Mouse (Mus musculus): ENCODE measurements at regions not wholly inside any gene's neighbourhood (a gene's known extent, or its start where the extent isn't known, plus 50 kb on each side); places are given as distances from the start of the nearest gene placed in this dataset.

DNA sequence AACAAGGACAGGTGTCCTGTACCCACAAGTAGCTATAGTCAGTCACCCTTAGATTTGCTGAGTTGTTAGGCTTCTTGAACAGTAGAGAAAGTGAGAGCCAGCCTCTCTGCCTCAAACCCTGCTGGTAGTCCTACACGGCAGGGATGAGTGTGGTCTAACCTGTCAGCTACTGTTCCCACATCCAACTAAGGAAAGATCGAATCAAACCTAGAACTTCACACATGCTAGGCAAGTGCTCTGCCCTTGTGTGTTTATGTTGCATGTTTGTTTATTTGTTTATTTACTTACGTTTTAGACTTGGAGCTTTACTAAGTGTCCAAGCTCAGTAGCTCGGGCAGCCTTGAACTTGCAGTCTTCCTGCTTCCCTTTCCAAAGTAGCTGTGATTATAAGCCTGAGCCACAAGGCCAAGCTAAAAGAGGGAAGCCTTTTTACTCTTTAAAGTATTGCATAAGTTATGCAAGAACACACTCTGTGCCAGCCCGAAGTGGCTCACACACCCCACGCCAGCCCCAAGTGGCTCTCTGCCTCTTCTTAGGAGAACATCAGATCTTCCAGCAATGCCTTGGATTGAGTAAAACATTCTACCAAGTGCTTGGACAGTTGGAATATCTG is 146.1 kb upstream of the Zmiz1 start:
- peak; percentile 76 for ATAC-seq (ENCODE audit: poor library complexity, severe bottlenecking)

DNA sequence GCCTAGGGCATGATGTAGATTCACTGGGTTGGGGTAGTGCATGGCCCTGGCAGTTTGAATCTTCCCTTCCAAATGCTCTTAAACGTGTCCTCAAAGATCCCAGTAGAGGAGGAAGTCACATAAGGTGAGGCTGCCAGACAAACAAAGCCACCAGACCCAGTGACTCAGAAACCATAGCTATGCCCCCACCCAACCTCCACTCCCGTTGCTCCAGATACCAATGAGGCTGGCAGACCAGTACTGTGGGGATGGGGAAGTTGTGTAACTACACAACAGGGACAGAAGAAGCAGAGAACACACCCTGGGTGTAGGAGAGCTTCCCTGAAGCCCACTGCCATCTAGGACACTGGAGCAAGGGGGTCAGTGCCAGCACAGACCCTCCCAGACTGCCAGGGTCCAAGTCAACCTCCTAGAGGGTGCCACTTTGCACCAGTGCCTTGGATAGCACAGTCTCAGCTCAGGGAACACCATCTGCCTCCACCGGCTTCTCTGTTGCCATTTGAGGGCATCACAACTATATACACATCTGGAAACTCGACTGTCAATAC is 145.2 kb upstream of the Zmiz1 start:
- peak; percentile 52 for ATAC-seq (ENCODE audit: poor library complexity, severe bottlenecking)

DNA sequence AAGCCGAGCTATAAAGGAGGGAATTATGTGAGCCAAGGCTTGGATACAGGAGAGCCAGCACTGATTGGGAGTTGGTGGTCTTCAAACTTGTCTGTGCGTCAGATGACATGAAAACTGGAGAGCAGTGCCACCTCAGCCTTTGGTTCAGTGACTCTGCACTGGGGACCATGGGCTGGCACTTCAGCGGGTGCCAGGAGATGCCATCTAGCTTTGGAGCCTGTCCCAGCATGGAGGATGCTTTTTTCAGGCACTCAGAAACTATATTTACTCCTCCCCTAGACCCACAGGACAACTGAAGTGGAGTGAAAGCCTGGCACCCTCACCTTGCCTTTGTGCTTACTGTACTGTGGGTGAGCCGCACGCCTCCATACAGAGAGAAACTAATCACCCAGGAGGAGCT is 142.5 kb upstream of the Zmiz1 start:
- ATAC-seq (ENCODE audit: poor library complexity, severe bottlenecking), result no peak

DNA sequence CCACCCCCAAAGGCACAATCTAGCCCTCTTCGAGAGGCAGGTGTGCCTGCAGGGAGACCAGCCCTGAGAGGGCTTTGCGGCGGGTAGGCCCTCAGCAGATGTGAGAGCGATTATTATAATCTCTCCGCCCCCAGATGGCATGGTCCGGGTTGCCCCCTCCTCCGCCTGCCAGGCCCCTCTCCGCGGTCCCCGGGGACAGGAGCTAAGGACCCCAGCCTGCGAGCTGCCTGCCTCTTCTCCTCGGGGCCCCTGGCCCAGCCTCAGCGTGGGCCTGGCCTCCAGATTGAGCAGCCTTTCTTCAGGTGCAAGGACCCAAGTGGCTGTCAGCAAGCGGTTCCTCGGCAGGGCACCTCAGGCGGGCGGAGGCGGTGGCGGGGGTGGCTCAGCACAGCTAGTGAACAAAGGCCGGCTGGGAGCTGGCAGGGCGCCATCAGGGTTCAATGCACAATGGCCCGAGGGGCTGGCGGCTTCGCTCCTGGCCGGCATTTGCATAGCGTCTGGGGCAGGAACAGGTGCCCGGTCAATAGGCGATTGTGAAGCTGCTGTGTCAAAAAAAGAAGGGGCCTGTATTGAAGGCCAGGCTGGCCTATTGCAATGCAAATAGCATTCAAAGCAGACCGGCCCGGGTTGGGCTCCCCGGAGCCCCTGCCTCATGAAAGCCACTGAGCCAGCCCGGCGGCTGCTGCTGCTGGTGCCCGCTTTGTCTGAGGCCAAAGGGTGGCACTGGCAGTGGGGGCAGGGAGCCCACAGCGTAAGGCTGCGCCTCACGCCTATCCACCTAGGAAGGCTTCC is 141.1 kb upstream of the Zmiz1 start:
- no peak for ATAC-seq (ENCODE audit: poor library complexity, severe bottlenecking)

DNA sequence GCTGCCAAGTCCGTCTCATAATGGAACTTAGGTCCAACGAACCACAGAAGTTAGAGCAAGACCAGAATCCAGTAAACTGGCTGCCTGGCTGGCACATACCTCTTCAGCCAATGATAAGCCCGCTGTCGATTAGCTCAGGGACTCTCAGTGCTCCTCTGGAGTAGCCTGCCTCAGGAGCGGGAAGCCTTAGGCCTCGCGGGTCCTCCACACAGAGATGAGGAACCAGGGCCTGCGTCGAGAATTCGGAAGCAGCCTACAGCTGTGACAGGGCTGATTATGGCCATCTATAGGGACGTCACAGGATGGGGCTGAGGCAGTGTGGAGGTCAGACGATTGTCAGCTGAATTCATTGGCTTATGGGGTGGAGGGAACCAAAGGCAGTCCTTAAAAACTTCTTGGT is 140.1 kb upstream of the Zmiz1 start:
- ATAC-seq (ENCODE audit: poor library complexity, severe bottlenecking), result no peak

DNA sequence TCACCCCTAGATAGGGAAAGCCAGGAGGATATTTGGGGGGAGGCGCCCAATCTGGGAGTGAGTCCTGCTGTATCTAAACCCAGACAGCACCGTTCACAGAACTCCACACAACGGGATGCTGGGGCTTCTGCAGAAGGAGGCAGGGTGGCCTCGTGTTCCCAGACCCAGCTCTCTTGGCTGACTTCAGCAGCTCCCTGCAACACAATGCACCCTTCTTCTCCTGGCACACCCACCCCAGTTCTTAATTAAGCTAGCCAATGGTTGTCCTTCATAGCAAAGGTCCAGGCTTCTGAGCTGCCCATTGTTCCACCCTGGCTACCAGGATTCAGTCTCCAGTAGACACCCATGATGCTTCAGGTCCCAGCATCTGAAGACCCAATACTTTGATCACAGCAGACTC is 138.8 kb upstream of the Zmiz1 start:
- ATAC-seq (ENCODE audit: poor library complexity, severe bottlenecking), result no peak

DNA sequence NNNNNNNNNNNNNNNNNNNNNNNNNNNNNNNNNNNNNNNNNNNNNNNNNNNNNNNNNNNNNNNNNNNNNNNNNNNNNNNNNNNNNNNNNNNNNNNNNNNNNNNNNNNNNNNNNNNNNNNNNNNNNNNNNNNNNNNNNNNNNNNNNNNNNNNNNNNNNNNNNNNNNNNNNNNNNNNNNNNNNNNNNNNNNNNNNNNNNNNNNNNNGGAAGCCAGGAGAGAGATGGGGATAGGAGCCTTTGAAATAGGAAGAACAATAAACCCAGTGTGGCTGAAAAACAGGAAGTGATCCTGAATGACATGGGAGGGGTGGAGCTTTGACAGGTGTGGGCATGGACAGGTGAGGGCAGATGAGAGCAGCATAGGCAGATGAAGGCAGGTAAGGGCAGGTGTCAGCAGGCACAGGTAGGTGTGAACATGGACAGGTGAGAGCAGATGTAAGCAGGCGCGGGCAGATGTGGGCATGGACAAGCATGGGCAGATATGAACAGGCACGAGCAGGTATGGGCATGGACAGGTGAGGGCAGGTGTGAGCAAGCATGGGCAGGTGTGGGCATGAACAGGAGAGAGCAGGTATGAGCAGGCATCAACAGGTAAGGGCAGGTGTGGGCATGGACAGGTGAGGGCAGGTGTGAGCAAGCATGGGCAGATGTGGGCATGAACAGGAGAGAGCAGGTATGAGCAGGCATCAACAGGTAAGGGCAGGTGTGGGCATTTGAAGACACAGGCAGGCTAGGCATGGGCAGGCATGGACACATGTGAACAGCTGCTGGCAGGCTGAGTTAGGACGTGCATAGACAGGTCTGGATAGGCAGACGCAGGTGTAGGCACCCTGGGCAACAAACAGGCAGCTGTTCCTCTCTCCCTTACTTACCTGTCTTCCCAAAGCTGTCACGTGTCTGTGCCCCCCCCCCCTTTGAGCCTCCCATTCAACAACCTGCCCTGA is 135.2 kb upstream of the Zmiz1 start:
- no peak for ATAC-seq (ENCODE audit: poor library complexity, severe bottlenecking)

DNA sequence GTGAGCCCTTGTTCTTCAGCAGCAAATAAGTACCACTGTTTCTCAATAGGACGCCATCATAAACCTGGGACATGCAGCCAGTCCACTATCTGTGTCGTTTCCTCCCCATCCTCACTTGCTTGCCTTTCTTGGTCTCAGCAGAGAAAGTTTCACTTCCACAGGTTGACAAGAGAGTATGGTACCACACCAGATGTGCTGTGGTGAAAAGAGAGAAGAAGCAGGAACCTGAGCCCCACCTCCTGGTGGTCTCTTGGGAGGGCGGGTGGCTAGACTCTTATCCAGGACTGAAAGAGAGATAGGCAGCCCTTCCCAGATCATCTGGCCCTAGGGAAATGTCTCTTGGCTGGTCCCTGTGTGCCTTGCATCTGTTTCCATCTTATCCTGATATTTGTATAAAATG is 133.1 kb upstream of the Zmiz1 start:
- no peak for ATAC-seq (ENCODE audit: poor library complexity, severe bottlenecking)

DNA sequence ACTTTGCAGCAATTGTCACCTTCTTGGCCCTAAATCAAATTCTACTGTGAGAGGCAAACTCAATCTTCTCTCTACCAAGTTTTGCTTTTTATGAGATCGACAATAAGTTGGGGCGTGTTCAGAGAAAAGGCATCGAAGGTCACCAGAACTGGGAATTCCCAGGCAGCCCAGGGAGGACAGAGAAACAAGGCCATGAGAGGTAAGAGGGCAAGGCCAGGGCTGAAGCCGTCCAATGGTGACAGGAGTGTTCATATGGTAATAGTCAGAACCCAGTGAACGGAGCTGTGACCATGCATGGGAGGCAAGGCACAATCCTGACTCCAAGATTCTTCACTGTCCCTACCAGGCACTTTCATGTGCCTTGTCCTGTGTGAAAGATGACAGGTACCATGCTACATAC is 130.8 kb upstream of the Zmiz1 start:
- no peak for ATAC-seq (ENCODE audit: poor library complexity, severe bottlenecking)

DNA sequence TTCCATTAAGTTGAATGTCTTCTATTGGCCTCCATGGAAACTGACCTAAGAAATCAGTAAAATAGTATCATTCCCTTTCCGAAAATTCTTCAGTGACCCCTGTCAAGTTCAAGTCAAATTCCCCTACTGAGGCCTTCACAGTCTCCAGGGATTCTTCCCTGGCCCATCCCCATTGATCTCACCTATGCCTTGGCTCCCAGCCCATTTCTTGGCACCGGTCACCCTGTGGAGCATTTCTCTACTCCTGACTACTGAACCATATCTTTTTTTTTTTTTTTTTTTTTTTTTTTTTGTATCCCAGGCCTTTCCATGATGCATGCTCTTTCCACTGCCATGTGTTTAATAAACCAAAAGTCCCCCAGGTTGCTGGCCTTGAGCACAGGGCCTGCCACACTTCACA is 124.8 kb upstream of the Zmiz1 start:
- ATAC-seq (ENCODE audit: poor library complexity, severe bottlenecking), result no peak

DNA sequence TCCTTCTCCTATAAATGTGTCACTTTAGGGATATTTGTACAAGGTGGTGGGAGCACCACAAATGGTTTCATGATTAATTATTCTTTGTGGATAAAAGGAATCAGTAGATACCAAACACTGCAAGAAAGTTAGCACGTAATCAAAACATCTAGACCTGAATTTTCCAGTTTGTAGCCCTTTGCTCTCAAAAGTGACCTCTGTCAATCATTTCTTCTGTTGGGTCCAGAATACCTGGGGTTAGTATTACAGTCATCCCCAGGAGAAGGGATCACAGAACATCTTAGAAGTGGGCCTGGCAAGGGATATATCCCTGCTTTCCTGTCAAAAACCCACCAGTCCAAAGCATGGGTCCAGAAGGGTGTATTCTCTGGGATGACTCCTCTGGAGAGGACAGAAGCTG is 122.1 kb upstream of the Zmiz1 start:
- ATAC-seq (ENCODE audit: poor library complexity, severe bottlenecking), result no peak

DNA sequence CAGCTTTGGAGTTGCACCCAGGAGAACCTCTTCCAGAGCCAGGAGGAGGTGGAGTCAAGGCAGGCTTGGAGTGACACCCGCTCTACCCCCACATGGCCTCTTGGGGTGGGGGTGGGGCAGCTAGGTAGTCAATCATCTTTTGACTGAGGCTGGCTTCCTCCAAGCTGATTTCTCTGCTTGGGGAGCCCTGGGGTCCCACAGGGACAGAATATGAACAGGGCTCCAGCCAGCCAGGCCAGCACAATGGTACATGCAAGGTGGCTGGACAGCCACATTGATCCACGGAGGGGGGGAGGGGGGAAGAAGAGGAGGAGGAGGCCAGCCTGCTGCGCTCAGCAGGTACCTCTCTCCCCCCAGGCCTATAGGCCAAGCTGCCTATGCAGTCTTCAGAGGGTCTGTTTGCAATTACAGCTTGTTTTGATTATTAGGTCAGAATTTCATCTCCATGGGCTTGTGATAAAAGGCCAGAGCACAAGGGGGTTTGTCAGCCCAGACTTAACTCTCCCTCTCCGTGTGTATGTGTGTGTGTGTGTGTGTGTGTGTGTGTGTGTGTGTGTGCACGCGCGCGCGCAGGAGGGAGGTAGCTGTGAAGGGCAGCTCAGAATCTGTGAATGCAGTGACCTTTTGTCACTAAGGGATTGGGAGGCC is 120.5 kb upstream of the Zmiz1 start:
- no peak for ATAC-seq (ENCODE audit: poor library complexity, severe bottlenecking)

DNA sequence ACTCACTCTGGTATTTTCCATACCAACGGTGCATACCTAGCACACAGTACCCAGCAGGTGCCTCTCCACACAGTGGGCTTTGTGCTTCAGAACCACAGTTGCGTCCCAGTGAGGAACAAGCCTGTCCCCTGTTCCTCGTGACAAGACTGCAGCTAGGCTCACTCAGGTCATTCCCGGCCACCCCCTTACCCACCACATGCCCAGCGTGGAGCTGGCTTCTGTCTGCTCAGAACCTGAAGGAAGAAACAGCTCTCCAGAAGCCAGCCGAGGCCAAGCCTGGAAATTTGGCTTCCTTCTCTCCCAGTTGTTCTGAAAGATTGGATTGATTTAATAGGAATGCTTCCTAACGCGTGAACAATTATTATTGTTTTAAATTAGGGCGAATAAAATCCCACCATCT is 118.1 kb upstream of the Zmiz1 start:
- no peak for ATAC-seq (ENCODE audit: poor library complexity, severe bottlenecking)

DNA sequence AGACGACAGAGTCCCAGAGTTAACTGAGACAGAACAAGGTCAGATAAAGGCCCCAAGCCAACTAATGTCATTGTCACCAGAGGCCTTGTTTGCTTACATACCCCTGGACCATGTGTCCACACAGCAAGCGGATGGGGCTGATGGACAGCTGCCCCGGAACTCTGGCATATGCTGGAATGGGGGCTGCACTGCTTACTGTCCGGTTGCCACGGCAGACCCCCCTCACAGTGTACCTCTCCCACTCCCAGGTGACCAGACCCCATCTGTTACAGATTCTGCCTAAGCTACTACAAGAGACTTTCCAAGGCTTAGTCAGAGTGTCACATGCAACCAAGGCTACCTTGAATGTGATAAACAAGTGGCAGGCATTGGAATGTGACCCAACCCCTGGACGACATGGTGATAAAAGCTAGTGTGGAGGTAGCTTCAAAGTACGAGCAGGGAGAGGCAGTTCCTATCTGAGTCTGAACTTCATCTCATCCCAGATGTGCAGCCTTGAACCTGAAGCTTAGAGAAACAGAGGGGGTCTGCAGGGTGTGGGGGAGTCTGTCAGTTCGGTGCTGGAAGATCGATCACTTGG is 117.0 kb upstream of the Zmiz1 start:
- ATAC-seq (ENCODE audit: poor library complexity, severe bottlenecking), result no peak

DNA sequence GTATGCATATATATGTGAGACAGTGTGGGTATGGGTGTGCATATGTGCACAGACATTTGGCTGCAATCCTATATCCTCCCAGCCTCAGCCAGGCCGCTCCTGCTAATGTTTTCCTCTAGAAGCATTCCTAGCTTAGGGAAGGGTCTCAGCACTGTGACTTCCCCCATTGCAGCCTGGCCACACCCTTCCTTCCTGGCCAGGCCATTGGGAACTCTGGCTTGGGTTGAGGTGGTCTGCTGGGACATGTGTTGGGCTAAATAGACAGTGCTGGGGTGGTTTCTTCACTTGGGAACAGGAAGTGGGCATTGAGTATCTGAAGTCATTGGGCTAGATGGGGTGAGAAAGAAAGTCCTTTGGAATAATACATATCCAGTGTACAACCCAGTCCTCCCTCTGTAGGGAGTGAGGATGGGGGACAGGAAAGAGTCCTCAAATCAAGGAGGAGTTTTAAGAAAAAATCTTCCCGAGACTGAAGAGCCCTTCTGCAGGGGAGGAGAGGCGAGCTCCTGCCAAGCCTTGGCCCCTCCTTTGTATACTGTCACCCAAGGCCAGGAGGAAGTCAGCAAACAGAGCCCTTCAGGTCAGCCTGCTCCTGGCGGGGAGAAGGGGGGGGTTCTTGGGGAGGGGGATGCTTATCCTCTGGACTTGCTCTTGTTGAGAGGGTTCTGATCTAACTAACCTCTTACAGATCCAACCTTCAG is 116.0 kb upstream of the Zmiz1 start:
- ATAC-seq (ENCODE audit: poor library complexity, severe bottlenecking), result no peak

DNA sequence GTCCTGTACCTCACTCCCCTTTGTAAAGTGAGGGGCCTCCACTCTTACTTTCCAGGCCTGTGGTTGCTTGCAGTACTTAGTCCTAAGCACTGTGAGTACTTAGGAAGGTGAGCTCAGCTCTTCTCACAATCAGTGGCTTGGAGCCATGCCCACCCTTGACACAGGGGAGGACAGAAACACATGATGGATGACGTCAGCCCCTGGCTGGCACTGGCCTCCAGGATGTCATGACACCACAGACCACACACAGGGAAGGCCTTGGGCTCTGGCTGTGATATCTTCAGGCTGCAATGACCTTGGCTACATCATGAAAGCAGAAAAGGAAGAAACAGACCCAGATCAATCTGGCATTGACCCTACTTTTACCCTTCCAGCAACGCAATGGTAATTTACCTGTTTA is 113.0 kb upstream of the Zmiz1 start:
- ATAC-seq (ENCODE audit: poor library complexity, severe bottlenecking), result no peak

DNA sequence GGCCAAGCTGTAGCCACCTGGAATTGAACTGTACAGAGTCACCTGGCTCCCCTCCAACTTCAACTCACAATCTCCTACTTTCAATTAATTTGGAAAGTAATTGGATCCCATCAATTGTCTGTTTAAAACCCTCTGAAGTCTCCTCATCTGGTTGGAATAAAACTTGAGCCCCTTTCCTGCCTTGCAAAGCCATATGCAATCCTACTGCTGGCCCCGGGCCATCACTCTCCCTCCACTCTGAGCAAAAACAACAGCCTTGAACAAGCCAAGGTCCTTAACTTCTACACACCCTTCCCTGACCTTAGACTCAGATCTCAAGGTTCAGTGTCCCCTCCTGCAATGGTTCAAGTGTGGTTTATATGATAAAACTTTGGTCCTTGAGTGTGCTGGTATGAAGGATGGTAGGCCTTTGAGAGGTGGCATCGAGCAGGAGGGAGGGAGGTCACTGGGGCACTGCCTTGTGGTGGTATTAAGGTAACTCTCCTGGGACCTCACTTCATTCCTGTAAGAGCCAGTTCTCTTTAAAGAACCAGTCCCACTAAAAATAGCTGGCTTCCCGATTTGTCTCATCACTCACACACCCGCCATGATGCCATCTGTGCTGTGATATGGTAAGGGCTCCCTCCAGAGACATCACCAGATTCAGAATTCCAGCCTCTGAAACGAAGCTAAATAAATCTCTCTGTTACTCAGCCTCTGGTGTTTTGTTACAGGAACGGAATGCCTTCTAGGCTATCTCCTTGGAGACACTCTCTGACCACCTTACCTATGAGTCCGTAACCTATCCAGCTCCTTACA is 112.0 kb upstream of the Zmiz1 start:
- ATAC-seq (ENCODE audit: poor library complexity, severe bottlenecking), result no peak

DNA sequence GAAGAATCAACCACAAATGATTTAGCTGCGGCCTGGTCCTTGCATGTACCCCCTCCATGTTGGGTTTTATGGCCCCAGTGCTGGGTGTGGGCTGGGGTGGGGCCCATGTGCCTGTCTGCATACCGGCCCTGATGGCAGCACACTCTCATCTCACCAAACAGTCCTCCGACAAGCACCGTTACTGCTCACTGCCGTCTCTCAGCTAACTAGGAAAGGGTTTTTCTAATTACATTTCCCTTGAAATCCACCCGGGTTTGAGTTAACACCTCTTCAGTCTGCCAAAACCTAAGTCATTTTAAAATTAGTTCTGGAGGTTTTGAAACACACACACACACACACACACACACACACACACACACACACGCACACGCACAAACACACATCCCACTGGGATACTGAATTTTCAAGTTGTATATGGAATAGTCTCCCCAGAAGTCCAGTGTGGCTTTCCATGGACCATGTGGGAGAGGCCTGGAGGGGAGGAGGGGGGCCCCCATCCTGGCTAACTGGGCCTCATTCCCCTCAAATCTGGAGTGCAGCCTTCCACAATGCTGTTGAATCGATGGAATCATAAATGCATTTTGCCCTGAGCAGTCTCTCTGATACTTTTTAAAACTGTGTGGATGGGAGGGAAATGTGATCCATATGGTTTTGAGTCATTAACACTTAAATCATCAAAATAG is 108.6 kb upstream of the Zmiz1 start:
- ATAC-seq (ENCODE audit: poor library complexity, severe bottlenecking), result no peak

DNA sequence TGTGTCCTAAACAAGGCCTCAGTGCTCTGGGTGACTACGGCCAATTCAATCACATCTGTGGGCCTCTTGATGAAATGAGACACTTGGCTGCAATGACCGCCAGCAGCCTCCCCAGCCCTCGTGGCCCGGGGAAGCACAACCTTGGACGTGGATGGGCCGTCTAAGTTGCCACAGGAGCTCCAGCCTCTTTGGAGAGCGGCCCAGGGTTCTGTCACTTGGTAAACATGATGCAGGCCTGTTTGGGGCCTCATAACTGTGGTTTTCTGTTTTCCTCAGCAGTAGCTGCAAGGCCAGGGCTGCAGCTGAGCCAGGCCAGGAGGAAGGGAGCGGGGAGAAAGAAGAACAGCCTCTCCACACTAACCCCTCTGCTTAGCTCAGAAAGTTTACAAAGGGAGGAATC is 105.2 kb upstream of the Zmiz1 start:
- no peak for ATAC-seq (ENCODE audit: poor library complexity, severe bottlenecking)
